Mouse (Mus musculus) Patski (cell line): ENCODE results near the gene Trappc1. TPM values are rescaled to one million over a fixed set of nuclear protein-coding genes. Genes with fewer than 3 reads are reported as not detected.

ENCODE experiments used
- ATAC-seq: fragments of 100-300 bp; one replicate; pipeline ENCODE4 v1.8.0; 2021
- CTCF ChIA-PET: fragments of 350-600 bp; sonication (Branson Sonifier 250); formaldehyde crosslinking; loops from one replicate; lab custom pipeline; 2022; ENCODE audit warnings: inconsistent platforms; lab: Charles Lee
- POLR2A ChIA-PET: fragments of 350-600 bp; sonication (Branson Sonifier 250); formaldehyde crosslinking; loops from one replicate; lab custom pipeline; 2022; ENCODE audit warnings: antibody characterized with exemption, inconsistent platforms; lab: Charles Lee
- DNase-seq: peaks from one replicate; pipeline ENCODE4 v3.0.0-alpha.2; 2011; ENCODE audit warnings: low read depth, low spot score
- H3K27me3 ChIP-seq: fragments of 371-371 bp; one replicate; pipeline ENCODE4 v1.5.1; 2021
- CTCF ChIP-seq: fragments of 100-300 bp; IDR thresholded peaks from one replicate; pipeline ENCODE4 v1.5.1; 2021
- in situ Hi-C: fragments of 300-500 bp; cut with MboI; formaldehyde crosslinking; loops from 3 replicates; pipeline ENCODE4 v1.11.1; 2018; ENCODE audit warnings: low pct_unique_long_range_greater_than_20kb, mixed read lengths
- polyA plus RNA-seq: library from polyadenylated mRNA; unstranded; gene quantifications from one replicate; pipeline ENCODE4 v1.2.3, GENCODE M21; 2021

The Trappc1 gene
- polyA plus RNA-seq, 1 experiment from 2014 or later: 84.6 TPM

DNA sequence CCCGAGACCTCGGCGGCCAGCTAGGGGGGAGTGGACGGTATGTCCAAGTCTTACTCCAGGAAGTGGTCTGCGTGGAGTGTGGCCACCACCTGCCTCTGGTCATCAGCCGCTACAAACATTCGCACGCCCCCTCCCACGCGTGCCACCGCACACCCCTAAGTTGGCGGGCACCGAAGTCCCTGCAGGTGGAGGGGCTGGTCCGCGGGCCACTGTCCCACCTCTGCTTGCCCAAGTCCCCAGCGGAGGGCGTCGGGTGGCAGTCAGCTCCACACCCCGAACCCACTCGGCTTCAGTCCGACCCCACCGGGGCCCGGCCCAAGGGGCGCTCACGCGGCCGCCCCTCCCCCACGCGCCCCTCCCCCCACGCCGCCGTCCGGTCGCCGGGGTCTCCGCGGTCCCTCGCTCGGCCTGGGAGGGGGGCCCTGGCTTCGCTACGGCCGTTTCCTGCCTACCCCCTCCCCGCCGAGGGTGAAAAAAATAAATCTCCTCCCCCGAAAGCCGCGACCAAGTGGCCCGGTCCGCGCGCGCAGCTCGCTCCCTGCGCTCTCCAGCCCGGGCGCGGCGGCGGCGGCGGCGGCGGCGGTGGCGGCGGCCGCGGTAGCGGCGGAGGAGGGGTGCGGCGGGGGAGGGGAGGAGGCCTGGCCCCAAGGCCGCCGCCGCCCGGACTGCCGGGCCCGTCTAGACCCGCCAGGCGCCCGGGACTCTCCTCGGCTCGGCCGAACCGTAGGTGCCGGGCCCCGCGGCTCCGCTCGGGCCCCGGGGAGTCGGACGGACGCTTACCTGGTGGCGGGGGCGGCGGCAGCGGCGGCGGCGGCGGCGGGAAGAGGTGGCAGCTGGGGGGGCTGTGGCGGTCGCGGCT is 44.8 kb downstream of the Trappc1 start:
- POLR2A ChIA-PET: interaction anchor here (0.7 to 1.7 kb wide), 7 partner anchors 27 to 114 kb away, joined by 3 to 6 read pairs (median 4); partner anchors contain the start of gene Kcnab3
- in situ Hi-C loops: no loop called here
- ATAC-seq: no peak

DNA sequence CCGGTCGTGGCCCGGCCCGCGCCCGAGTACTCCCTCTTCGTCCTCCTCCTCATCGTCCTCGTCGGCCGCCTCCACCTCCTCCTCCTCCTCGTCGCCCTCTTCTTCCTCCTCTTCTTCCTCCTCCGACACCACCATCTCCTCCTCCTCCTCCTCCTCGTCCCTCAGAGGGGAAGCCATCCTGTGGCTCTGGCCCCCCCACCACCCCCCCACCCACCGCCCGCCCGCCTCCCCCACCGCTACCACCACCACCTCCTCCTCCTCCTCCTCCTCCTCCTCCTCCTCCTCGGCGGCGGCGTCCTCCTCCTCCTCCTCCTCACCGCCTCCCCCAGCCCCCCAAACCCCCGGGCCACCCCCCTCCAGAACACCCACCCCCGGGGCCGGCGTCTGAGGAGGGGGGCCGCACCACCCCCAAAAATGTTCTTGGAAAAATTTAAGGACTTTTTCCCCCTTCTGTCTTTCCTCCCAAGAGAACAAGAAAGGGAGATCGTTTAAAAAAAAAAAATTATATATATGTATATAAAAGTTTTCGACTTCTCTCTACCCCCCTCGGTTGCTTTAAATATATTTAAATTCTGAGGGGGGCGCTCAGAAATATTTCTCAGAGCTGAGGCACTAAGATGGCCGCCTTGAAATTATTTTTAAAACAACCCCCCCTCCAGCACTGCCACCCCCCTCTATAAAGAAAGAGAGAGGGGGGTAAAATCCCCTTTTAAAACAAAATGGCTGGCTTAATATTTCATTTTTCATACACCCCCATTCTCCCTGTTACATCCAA is 45.6 kb downstream of the Trappc1 start, which contains the start of gene Chd3:
Gene Chd3, minus strand, starts transcription at position 192 of the 775 bp plus-strand sequence.
- DNase-seq: no peak
- in situ Hi-C loops: no loop called here
- ChIA-PET CTCF (interaction anchor here (0.9 to 1.3 kb wide), 3 partner anchors 10 to 100 kb away, joined by 3 read pairs; no protein-coding TSS in a partner anchor), POLR2A (interaction anchor here (0.6 to 1.1 kb wide), 6 partner anchors 13 to 269 kb away, joined by 3 to 5 read pairs (median 3); no protein-coding TSS in a partner anchor)
- no peaks in the 10 kb centered on the region for H3K27me3 ChIP-seq
- no peak for ATAC-seq
- no peak for TF ChIP-seq CTCF

More for the DNA sequence above, 44.8 kb downstream of the Trappc1 start:
- H3K27me3 ChIP-seq: no peaks in the 10 kb centered on the region
- DNase-seq: no peak
- no peak for TF ChIP-seq CTCF
- CTCF ChIA-PET: interaction anchor here (0.9 to 1.3 kb wide), 3 partner anchors 11 to 45 kb away, joined by 3 read pairs; partner anchors contain the start of genes Cntrob and Trappc1

DNA sequence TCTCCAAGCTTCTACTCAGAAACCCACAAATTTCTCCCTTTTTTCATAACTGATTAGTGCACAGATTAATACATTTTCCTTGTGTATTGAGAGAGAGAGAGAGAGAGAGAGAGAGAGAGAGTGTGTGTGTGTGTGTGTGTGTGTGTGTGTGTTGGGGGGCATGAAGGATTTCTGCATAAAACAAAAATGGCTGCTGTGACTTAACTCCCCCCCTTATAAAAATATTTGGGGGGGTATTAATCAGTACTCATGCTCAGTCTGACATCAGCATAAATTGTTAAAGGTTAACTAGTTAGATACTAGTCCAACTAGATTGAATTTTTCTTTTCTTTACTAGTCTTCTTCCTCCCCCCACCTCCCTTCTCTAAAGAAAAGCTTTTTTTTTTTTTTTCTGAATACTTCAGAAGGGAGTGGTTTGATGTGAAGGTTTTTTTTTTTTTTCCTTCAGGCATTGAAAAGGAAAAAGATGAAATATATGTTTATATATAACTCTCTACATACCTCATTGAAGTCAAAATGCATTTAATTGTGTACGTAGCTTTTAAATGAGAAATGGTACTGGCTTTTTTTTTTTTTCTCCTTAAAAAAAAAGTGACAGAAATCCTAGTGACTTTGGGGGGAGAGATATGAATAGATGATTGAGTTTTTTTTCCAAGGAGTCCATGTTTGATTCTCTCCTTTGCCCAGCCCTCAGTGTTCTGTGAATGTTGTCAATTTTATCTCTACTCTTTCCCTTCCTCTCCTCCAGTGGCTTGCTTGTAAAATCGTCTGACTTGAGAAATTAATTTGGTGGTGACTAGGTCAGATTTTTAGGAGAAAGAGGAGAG is 46.4 kb downstream of the Trappc1 start:
- DNase-seq: no peak
- in situ Hi-C loops: no loop called here
- no peak for ATAC-seq
- no peak for TF ChIP-seq CTCF
- ChIA-PET CTCF (interaction anchor here (0.9 to 1.3 kb wide), 4 partner anchors 9 to 100 kb away, joined by 3 read pairs; no protein-coding TSS in a partner anchor), POLR2A (interaction anchor here (0.6 to 1.1 kb wide), 9 partner anchors 9 to 1299 kb away, joined by 3 to 5 read pairs (median 3); no protein-coding TSS in a partner anchor)
- H3K27me3 ChIP-seq: no peaks in the 10 kb centered on the region

DNA sequence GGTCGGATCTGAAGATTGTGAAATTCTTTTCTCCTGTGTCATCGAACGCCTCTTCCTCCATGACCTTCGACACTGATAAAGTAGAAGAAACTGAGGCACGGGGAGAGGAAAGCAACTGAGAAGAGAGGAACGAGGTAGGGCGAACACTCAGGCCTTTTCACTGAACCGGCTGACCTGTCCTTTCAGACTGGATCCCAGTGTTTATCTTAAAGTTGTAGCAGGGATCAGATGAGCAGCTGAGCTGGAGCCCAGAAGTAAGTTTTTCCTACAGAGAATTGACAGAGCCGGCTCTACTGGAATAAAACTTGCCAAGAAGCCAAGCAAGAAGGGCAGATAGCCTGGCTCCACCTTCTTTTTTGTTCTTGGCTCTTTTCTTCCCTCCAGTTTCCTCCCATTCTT is 47.0 kb downstream of the Trappc1 start:
- no peak for TF ChIP-seq CTCF
- H3K27me3 ChIP-seq: no peaks in the 10 kb centered on the region
- no peak for ATAC-seq
- CTCF ChIA-PET: interaction anchor here (1.1 to 1.3 kb wide), 2 partner anchors 9 to 101 kb away, joined by 3 read pairs; no protein-coding TSS in a partner anchor
- in situ Hi-C loops: no loop called here
- POLR2A ChIA-PET: interaction anchor here (0.6 to 1.1 kb wide), 4 partner anchors 9 to 1299 kb away, joined by 3 to 5 read pairs (median 3); no protein-coding TSS in a partner anchor
- DNase-seq: no peak

DNA sequence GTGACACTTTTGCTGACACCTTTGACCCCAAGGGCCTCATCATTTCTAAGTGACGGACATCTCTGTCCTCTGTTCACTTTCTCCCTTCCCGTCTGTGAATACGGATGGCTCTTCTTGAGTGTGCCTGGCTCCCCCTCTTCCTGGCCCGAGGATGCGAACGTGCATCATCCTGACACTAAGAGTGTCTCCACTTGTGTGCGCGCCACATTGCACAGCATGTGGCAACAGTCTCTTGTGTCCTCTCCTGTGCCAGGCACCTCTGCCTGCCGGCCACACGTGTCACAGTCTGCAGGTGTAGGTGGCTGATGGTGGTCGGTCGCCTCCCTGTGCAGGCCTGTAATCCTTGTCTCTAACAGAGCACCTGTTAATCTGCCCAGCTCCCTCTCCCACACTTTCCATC is 47.8 kb downstream of the Trappc1 start:
- in situ Hi-C loops: no loop called here
- ChIA-PET POLR2A (no interaction called here), CTCF (interaction anchor here (1.4 kb wide), 1 partner anchor 11 kb away, joined by 3 read pairs; no protein-coding TSS in a partner anchor)
- H3K27me3 ChIP-seq: no peaks in the 10 kb centered on the region
- no peak for TF ChIP-seq CTCF
- ATAC-seq: no peak
- no peak for DNase-seq

DNA sequence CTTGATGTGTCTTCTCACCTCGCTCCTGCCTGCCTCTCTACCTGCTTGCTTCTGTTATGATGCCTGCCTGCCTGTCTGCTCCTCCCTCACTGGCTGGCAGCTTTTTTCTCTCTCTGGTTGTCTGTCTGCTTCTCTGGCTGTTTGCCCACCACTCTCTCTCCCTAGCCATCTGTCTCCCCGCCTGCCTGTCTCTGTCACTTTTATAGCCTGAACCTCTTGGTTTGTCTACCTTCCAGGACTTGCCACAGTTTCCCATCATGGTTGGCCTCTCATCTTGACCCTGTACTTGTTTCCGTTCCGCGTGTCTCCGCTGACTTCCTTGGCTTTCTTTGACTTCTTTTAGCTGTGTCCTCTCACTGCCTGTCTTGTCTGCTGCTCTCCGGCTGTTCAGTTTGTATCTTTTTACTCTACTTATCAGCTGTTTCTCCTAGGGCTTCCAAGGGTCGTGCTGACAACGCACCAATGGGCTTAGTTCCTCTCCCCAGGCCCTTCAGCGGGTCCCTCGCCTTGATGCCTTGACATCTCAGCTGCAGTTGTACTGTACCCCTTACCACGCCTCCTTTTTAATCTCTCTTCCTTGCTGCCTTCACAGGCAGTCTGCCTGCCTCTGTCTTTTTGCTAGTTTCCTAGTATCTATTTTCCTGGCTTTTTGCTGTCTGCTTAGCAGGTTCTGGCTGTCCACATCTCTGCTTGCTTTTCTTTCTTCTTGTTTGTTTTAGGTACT is 48.4 kb downstream of the Trappc1 start:
- in situ Hi-C loops: no loop called here
- TF ChIP-seq CTCF: no peak
- DNase-seq (no peak), ATAC-seq (no peak)
- no peaks in the 10 kb centered on the region for H3K27me3 ChIP-seq
- ChIA-PET POLR2A (no interaction called here), CTCF (interaction anchor here (1.4 kb wide), 1 partner anchor 10 kb away, joined by 3 read pairs; no protein-coding TSS in a partner anchor)

DNA sequence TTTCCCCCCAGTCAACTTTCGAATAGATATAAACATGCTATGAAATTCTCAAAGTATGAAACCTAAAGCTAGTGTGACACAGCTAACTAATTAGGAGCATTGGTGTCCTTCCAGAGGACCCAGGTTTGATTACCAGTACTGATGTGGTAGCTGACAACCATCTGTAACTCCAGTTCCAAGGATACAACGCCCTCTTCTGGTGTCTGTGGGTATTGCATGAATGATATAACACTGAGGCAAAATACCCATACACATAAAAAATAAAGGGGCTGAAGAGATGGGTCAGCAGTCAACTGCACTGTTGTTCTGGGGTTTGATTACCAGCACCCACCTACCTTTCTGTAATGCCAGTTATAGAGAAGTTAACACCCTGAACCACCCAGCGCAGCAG is 49.0 kb downstream of the Trappc1 start:
- ATAC-seq: no peak
- no peak for DNase-seq

DNA sequence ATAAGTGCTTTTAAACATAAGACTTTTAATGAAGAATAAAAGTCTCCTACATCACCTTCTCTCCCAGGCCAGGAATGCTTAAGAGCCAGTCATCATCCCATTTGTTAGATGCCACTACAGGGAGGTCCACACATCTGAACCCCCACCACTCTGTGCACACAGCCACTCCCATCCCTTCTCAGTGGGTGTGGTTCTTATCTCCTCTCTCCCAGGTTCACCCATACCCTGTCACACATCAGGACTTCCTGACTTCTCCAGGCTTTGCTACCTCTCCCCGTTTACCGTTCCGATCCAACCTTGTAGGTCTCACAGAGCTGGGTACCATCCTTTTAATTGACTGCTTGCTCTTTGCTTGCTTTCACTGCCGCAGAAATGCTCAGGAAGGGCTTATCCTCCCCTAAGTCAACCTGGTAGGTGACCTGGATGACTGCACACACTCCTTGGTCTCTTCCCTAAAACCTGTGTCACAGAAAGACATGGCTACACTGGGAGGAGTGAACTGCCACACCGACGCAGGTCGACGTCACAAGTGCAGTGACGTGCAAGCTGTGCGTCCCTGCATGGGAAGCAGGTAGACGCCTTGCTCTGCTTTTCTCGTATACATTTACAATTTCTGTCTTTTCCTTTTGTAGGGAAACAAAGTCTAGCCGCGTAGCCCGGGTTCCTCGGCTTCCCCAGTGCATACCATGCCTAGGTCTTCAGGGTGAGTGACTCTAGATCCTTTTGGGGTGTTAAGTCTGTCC is 49.6 kb downstream of the Trappc1 start:
- POLR2A ChIA-PET: no interaction called here
- DNase-seq (no peak), ATAC-seq (no peak)
- CTCF ChIA-PET: interaction anchor here (1.4 kb wide), 1 partner anchor 9 kb away, joined by 3 read pairs; no protein-coding TSS in a partner anchor
- H3K27me3 ChIP-seq: no peaks in the 10 kb centered on the region
- in situ Hi-C loops: no loop called here
- TF ChIP-seq CTCF: no peak

More for the DNA sequence above, 49.0 kb downstream of the Trappc1 start:
- POLR2A ChIA-PET: no interaction called here
- in situ Hi-C loops: no loop called here
- CTCF ChIA-PET: interaction anchor here (1.4 kb wide), 1 partner anchor 10 kb away, joined by 3 read pairs; no protein-coding TSS in a partner anchor
- H3K27me3 ChIP-seq: no peaks in the 10 kb centered on the region
- no peak for TF ChIP-seq CTCF

Other genes with a start within 250 kb of the Trappc1 start
- 62.4 TPM for gene Vamp2, start 235.5 kb upstream of the Trappc1 start, polyA plus RNA-seq
- gene Per1, start 228.8 kb upstream of the Trappc1 start, polyA plus RNA-seq: 10.8 TPM
- gene Hes7, start 203.6 kb upstream of the Trappc1 start, polyA plus RNA-seq: 0.53 TPM
- gene 9130213A22Rik, start 201.4 kb upstream of the Trappc1 start, polyA plus RNA-seq: 0.96 TPM
- 0.36 TPM for gene Aloxe3, start 198.1 kb upstream of the Trappc1 start, polyA plus RNA-seq
- not detected for gene Alox12b, start 167.0 kb upstream of the Trappc1 start, polyA plus RNA-seq
- gene Alox8, start 126.1 kb upstream of the Trappc1 start, polyA plus RNA-seq: not detected
- not detected for gene Gucy2e, start 86.9 kb upstream of the Trappc1 start, polyA plus RNA-seq
- 21.1 TPM for gene Cntrob, start 205 bp upstream of the Trappc1 start, polyA plus RNA-seq
- gene Kcnab3, start 2.3 kb downstream of the Trappc1 start, polyA plus RNA-seq: 1.6 TPM
- gene Rnf227, start 16.5 kb downstream of the Trappc1 start, polyA plus RNA-seq: 7.4 TPM
- gene Chd3, start 45.4 kb downstream of the Trappc1 start, polyA plus RNA-seq: 295 TPM
- gene Naa38, start 71.5 kb downstream of the Trappc1 start, polyA plus RNA-seq: 128 TPM
- gene Cyb5d1, start 71.7 kb downstream of the Trappc1 start, polyA plus RNA-seq: 28.1 TPM
- gene Tmem88, start 74.3 kb downstream of the Trappc1 start, polyA plus RNA-seq: 0.18 TPM
- 26.6 TPM for gene Kdm6b, start 89.7 kb downstream of the Trappc1 start, polyA plus RNA-seq
- 1.4 TPM for gene Dnah2, start 225.1 kb downstream of the Trappc1 start, polyA plus RNA-seq
- gene Efnb3, start 236.2 kb downstream of the Trappc1 start, polyA plus RNA-seq: 0.27 TPM